Mouse (Mus musculus) kidney, postnatal 0 days (tissue): Measurements from ENCODE around the gene Gjc1. TPM values are rescaled to one million over a fixed set of nuclear protein-coding genes. Genes with fewer than 3 reads are reported as not detected.

ENCODE experiments used
- ATAC-seq: fragments of 200-750 bp; cut with Nextera tagmentation; replicated peaks from 2 replicates; pipeline ENCODE4 v1.8.0; 2017; ENCODE audit warnings: low read depth, moderate number of reproducible peaks, moderate TSS enrichment, moderate library complexity; ENCODE audit not compliant: low FRiP score
- DNase-seq: peaks from one replicate; pipeline ENCODE4 v3.0.0-alpha.2; 2016; ENCODE audit warnings: low spot score
- H3K27ac ChIP-seq: fragments of 300-500 bp; sonication (generic); 2 replicates; pipeline ENCODE4 v1.5.1; 2014; ENCODE audit warnings: mild to moderate bottlenecking
- H3K27me3 ChIP-seq: fragments of 300-500 bp; sonication (generic); 2 replicates; pipeline ENCODE4 v1.6.1; 2014; ENCODE audit warnings: low read length, mixed read lengths; ENCODE audit not compliant: insufficient read depth
- H3K36me3 ChIP-seq: fragments of 300-500 bp; sonication (generic); 2 replicates; pipeline ENCODE4 v1.6.1; 2014; ENCODE audit warnings: low read length, mixed read lengths; ENCODE audit not compliant: insufficient read depth
- H3K4me1 ChIP-seq: fragments of 300-500 bp; sonication (generic); replicated peaks from 2 replicates; pipeline ENCODE4 v1.6.1; 2014; ENCODE audit warnings: antibody characterized with exemption, low read length, mixed read lengths; ENCODE audit not compliant: insufficient read depth
- H3K4me2 ChIP-seq: fragments of 300-500 bp; sonication (generic); 2 replicates; pipeline ENCODE4 v1.6.1; 2014; ENCODE audit warnings: mild to moderate bottlenecking, low read length, moderate library complexity, mixed read lengths
- H3K4me3 ChIP-seq: fragments of 300-500 bp; sonication (generic); replicated peaks from 2 replicates; pipeline ENCODE4 v1.5.1; 2014; ENCODE audit warnings: low read depth, low read length
- H3K9ac ChIP-seq: fragments of 300-500 bp; sonication (generic); 2 replicates; pipeline ENCODE4 v1.6.1; 2014; ENCODE audit warnings: low read depth, low read length
- H3K9me3 ChIP-seq: fragments of 300-500 bp; sonication (generic); replicated peaks from 2 replicates; pipeline ENCODE4 v1.6.1; 2016; ENCODE audit warnings: low read length, inconsistent platforms, mixed read lengths
- CTCF ChIP-seq: IDR thresholded peaks from 2 replicates; pipeline ENCODE4 v1.5.1; 2016; ENCODE audit warnings: antibody characterized with exemption, low read depth, mild to moderate bottlenecking, moderate library complexity
- WGBS: fragments of 180-500 bp; shearing (Covaris S2); extraction: QIAGEN DNeasy Blood & Tissue Kit; methylation state at CpG from one replicate; pipeline ENCODE4 v1.1.7; 2014; 5-methylcytosine and 5-hydroxymethylcytosine counted together
- polyA plus RNA-seq: library from polyadenylated mRNA; unstranded; fragments of >200 nt; fragmentation: Nextera tagmentation; extraction: Ambion mirVana; gene quantifications from 2 replicates; pipeline ENCODE4 v1.2.1, GENCODE M21; 2015

Gjc1 gene
- polyA plus RNA-seq, 1 experiment from 2014 or later: 44.2 TPM

DNA sequence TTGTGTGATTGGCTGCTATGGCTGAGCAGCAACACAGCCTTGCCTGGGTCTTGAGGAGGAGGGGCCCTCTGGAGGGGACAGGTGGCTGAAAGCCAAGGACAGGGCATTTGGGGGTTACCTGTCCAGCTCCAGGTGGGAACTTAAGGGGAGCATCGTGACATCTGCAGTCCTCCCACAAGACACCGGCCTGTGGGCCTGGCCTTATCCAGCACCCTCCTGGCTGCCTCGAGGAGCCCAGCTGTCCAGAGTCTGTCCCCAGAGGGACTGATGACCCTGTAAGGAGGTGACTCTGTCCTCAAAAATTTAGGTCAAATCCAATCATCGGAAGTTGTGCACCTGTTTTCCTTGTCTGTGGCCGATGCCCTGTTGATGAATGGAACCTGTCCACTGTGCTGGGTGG, 54.1 kb downstream of the Gjc1 start:
- Histone ChIP-seq H3K36me3 (no peaks in the 10 kb centered on the region), H3K27ac (no peak overlapping the region), H3K4me3 (no peak overlapping the region), H3K9me3 (no peaks in the 10 kb centered on the region), H3K9ac (no peak overlapping the region), H3K27me3 (no peaks in the 10 kb centered on the region), H3K4me1 (peaks cover 9% of the 10 kb centered on the region; the same call in 1 of the 2 replicates), H3K4me2 (no peak overlapping the region)
- WGBS: 74% methylated on average over 5 of the region's 5 CpGs
- no peak for DNase-seq
- ATAC-seq: no peak
- no peak for TF ChIP-seq CTCF

DNA sequence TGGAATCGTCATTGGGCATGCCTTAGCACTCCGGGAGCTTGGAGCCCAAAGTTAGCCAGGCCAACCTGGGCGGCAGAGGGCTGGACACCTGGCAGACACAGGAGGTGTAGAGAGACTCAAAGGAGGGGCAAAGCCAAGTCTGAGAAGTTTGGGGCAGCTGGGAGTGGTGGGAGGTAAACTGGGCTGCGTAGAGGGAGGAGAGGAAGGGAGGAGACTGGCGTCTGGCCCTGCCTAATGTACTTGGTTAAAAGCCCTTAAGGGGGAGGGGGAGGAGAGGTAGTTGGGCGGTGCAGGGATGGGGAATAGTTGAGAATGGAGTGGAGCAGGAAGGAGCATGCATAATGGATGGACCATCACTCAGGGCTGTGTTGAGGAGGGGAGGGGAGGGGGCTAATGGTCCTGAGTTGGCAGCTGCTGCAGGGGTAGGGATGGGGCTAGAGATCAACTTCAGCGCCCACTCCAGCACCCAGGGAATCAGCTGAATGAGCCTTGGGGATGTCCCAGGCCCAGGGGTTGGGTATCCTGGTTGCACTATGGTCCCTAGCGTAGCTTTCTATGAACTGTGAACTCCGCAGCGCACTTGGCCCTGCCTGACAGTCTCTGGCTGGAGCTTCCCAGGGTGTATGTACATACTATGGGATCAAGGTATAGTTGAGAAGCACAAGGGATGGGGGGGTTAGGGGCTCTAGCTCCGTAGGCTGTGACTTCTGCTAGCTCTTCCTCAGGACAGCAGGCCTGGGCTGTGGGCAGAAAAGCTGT, 56.3 kb downstream of the Gjc1 start:
- Histone ChIP-seq H3K36me3 (no peaks in the 10 kb centered on the region), H3K9ac (no peak overlapping the region), H3K27me3 (no peaks in the 10 kb centered on the region), H3K4me3 (no peak overlapping the region), H3K9me3 (no peaks in the 10 kb centered on the region), H3K4me2 (no peak overlapping the region), H3K27ac (no peak overlapping the region), H3K4me1 (peaks cover 9% of the 10 kb centered on the region; the same call in 1 of the 2 replicates)
- ATAC-seq (no peak), DNase-seq (no peak)
- TF ChIP-seq CTCF: no peak
- 67% methylated on average over 11 of the region's 11 CpGs for WGBS

DNA sequence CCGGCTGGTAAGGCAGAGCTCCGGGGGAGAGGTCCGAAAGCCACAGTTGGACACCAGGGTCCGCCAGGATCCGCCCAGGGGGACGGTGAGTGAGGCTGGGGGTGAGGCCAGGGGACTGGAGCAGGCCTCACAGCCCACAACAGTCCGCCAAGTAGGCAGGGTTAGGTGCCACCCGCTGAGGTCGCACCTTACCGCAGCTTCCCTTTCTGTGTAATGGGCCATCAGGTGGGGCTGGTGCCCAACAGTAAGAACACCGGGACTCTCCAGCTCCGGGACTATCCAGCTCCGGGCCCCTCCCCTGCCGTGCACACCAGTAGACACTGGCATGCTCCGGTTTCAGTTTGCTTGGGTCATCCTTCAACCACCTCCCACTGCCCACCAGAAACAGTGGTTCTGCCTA, 57.3 kb downstream of the Gjc1 start:
- 14% methylated on average over 15 of the region's 15 CpGs for WGBS
- Histone ChIP-seq H3K36me3 (no peaks in the 10 kb centered on the region), H3K9me3 (no peaks in the 10 kb centered on the region), H3K27me3 (no peaks in the 10 kb centered on the region), H3K4me2 (peak overlapping the region; percentile 100), H3K4me3 (peak overlapping the region; percentile 55), H3K4me1 (peaks cover 9% of the 10 kb centered on the region; the same call in 1 of the 2 replicates), H3K9ac (peak overlapping the region; percentile 68; the same call in 1 of the 2 replicates), H3K27ac (no peak overlapping the region)
- DNase-seq (no peak), ATAC-seq (peak; percentile 7; the same call in 1 of the 2 replicates)
- TF ChIP-seq CTCF: no peak

- peaks cover 9% of the 10 kb centered on the region; the same call in 1 of the 2 replicates for H3K4me1 ChIP-seq
- no peak for TF ChIP-seq CTCF
- no peak within 1 kb of the TSS for H3K27ac ChIP-seq
- peak within 1 kb of the TSS; percentile 100 for H3K4me2 ChIP-seq
- no peaks in the 10 kb centered on the region for H3K36me3 ChIP-seq
- peak within 1 kb of the TSS; percentile 55 for H3K4me3 ChIP-seq
- WGBS: under 1% methylated on average over 54 of the region's 76 CpGs
- DNase-seq (no peak), ATAC-seq (peak; percentile 35; the same call in 1 of the 2 replicates)
- peak within 1 kb of the TSS; percentile 68 for H3K9ac ChIP-seq
- no peaks in the 10 kb centered on the region for H3K9me3 ChIP-seq
- no peaks in the 10 kb centered on the region for H3K27me3 ChIP-seq
Measured at GRCm38 (mm10) chr11:102761309-102762210, 57.9 kb downstream of the Gjc1 start, which contains the start of gene Adam11. Adam11 (plus strand) TSS chr11:102761439.

DNA sequence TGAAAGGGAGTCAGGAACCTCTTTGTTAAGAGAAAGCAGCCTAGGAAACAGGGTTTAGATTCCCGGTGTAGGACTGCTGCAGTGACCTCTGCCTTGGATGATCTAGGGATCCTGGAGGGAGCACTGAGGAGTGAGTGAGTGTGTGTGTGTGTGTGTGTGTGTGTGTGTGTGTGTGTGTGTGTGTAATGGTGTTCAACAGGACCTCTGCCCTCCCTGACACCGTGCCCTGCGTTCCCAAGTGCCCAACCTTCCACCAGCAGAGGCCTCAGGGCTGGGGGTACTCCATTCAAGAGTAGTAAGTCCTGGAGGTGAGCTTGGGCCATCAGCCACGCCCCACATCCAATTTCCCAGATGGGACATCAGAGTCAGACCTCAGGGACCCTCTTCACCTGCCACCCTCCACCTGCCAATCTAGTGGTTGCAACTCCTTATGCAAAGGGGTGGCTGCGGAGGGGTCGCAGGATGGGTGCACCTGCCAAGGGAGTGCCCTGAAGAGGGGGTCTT, 58.6 kb downstream of the Gjc1 start:
- no peak for DNase-seq
- Histone ChIP-seq H3K36me3 (no peaks in the 10 kb centered on the region), H3K27ac (no peak overlapping the region), H3K4me2 (peak overlapping the region; percentile 100), H3K4me1 (peaks cover 9% of the 10 kb centered on the region; the same call in 1 of the 2 replicates), H3K27me3 (no peaks in the 10 kb centered on the region), H3K4me3 (peak overlapping the region; percentile 55), H3K9ac (peak overlapping the region; percentile 68; the same call in 1 of the 2 replicates), H3K9me3 (no peaks in the 10 kb centered on the region)
- ATAC-seq: no peak
- 36% methylated on average over 6 of the region's 6 CpGs for WGBS
- no peak for TF ChIP-seq CTCF

- DNase-seq: no peak
- H3K9ac ChIP-seq: no peak overlapping the region
- H3K4me3 ChIP-seq: no peak overlapping the region
- no peak for TF ChIP-seq CTCF
- WGBS: 89% methylated on average over 2 of the region's 2 CpGs
- H3K9me3 ChIP-seq: no peaks in the 10 kb centered on the region
- peaks cover 9% of the 10 kb centered on the region; the same call in 1 of the 2 replicates for H3K4me1 ChIP-seq
- ATAC-seq: no peak
- H3K4me2 ChIP-seq: no peak overlapping the region
- H3K27ac ChIP-seq: no peak overlapping the region
- H3K27me3 ChIP-seq: no peaks in the 10 kb centered on the region
- no peaks in the 10 kb centered on the region for H3K36me3 ChIP-seq
Measured at GRCm38 (mm10) chr11:102758977-102759376, 60.5 kb downstream of the Gjc1 start.
